Mouse (Mus musculus) brown adipose tissue, adult 24 weeks (tissue): ENCODE measurements at regions not wholly inside any gene's neighbourhood (a gene's known extent, or its start where the extent isn't known, plus 50 kb on each side); places are given as distances from the start of the nearest gene placed in this dataset.

Source experiments
- H3K27ac ChIP-seq: fragments of 200-500 bp; replicated peaks from 2 replicates; pipeline ENCODE4 v1.5.1; 2012; ENCODE audit warnings: low read depth, mild to moderate bottlenecking, low read length
- H3K4me1 ChIP-seq: fragments of 200-500 bp; 2 replicates; pipeline ENCODE4 v1.6.1; 2012; ENCODE audit warnings: low read length, mixed read lengths; ENCODE audit not compliant: control insufficient read depth, insufficient read depth, insufficient read length
- H3K4me3 ChIP-seq: fragments of 200-500 bp; 2 replicates; pipeline ENCODE4 v1.5.1; 2012; ENCODE audit warnings: low read depth, mild to moderate bottlenecking, low read length, moderate library complexity; ENCODE audit not compliant: insufficient read depth

GRCm38 (mm10) chr11:24679581-24679980 is 601.7 kb downstream of the Bcl11a start:
- H3K4me3 ChIP-seq = no peak overlapping the region

GRCm38 (mm10) chr11:24682423-24682822 is 604.6 kb downstream of the Bcl11a start:
- H3K27ac ChIP-seq = no peak overlapping the region
- no peaks in the 10 kb centered on the region for H3K4me1 ChIP-seq
- H3K4me3 ChIP-seq = no peak overlapping the region

More at GRCm38 (mm10) chr11:24679581-24679980, 601.7 kb downstream of the Bcl11a start:
- Histone ChIP-seq H3K4me1 (no peaks in the 10 kb centered on the region), H3K27ac (no peak overlapping the region)

GRCm38 (mm10) chr11:24685545-24686467 is 608.0 kb downstream of the Bcl11a start:
- Histone ChIP-seq H3K4me1 (no peaks in the 10 kb centered on the region), H3K4me3 (no peak overlapping the region), H3K27ac (no peak overlapping the region)

GRCm38 (mm10) chr11:24688160-24688782 is 610.4 kb downstream of the Bcl11a start:
- Histone ChIP-seq H3K4me1 (no peaks in the 10 kb centered on the region), H3K4me3 (no peak overlapping the region), H3K27ac (no peak overlapping the region)

GRCm38 (mm10) chr11:24689807-24690333 is 612.0 kb downstream of the Bcl11a start:
- H3K4me1 ChIP-seq = no peaks in the 10 kb centered on the region
- no peak overlapping the region for H3K4me3 ChIP-seq

GRCm38 (mm10) chr11:24693926-24694325 is 616.1 kb downstream of the Bcl11a start:
- no peaks in the 10 kb centered on the region for H3K4me1 ChIP-seq
- H3K27ac ChIP-seq = no peak overlapping the region
- H3K4me3 ChIP-seq = no peak overlapping the region

More at GRCm38 (mm10) chr11:24689807-24690333, 612.0 kb downstream of the Bcl11a start:
- no peak overlapping the region for H3K27ac ChIP-seq

- Histone ChIP-seq H3K4me1 (no peaks in the 10 kb centered on the region), H3K27ac (no peak overlapping the region), H3K4me3 (no peak overlapping the region)
These were observed 617.3 kb downstream of the Bcl11a start for GRCm38 (mm10) chr11:24695010-24695720.

- Histone ChIP-seq H3K27ac (no peak overlapping the region), H3K4me1 (no peaks in the 10 kb centered on the region), H3K4me3 (no peak overlapping the region)
These were observed 618.7 kb downstream of the Bcl11a start for GRCm38 (mm10) chr11:24696561-24696960.

- no peak overlapping the region for H3K27ac ChIP-seq
- no peak overlapping the region for H3K4me3 ChIP-seq
- H3K4me1 ChIP-seq = no peaks in the 10 kb centered on the region
These were observed 630.9 kb downstream of the Bcl11a start for GRCm38 (mm10) chr11:24708790-24709189.

GRCm38 (mm10) chr11:24716539-24717287 is 638.9 kb downstream of the Bcl11a start:
- Histone ChIP-seq H3K4me1 (no peaks in the 10 kb centered on the region), H3K27ac (no peak overlapping the region), H3K4me3 (no peak overlapping the region)

- no peaks in the 10 kb centered on the region for H3K4me1 ChIP-seq
- no peak overlapping the region for H3K27ac ChIP-seq
- no peak overlapping the region for H3K4me3 ChIP-seq
These were observed 646.5 kb downstream of the Bcl11a start for GRCm38 (mm10) chr11:24724259-24724937.

- Histone ChIP-seq H3K4me1 (no peaks in the 10 kb centered on the region), H3K27ac (no peak overlapping the region), H3K4me3 (no peak overlapping the region)
These were observed 648.5 kb downstream of the Bcl11a start for GRCm38 (mm10) chr11:24726331-24726730.

GRCm38 (mm10) chr11:24727404-24727803 is 649.5 kb downstream of the Bcl11a start:
- Histone ChIP-seq H3K4me1 (no peaks in the 10 kb centered on the region), H3K27ac (no peak overlapping the region), H3K4me3 (no peak overlapping the region)

- no peaks in the 10 kb centered on the region for H3K4me1 ChIP-seq
- H3K4me3 ChIP-seq = no peak overlapping the region
- no peak overlapping the region for H3K27ac ChIP-seq
These were observed 653.6 kb downstream of the Bcl11a start for GRCm38 (mm10) chr11:24731431-24731830.
